Mouse (Mus musculus) heart, adult 9 months (tissue): Measurements from ENCODE around the gene Mcl1.
A peak's percentile ranks its signal among the peaks of the same experiment; 100 is the strongest.

Source experiments
- DNase-seq, 2 experiments: peaks; one replicate each; pipeline ENCODE4 v3.0.0; 2022; ENCODE audit warnings: low spot score in 2 of 2

Mcl1 gene

DNA sequence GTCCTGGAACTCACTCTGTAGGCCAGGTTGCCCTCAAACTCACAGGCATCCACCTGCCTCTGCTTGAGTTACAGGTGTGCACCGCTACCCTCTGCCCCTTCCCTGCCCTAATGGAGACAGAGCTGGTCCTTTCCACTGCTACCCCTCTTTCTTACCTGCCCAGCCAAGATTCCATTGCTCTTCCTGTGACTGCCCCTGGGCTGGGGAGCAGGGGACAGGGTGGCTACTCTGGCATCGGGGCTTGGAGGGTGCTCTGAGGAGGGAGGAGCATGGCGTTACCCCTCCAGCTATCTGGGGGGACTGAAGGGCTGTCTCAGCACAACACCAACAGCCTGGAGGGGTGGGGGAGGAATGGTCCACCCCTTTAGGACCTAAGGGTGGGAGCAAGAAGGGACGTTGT, 26.7 kb downstream of the Mcl1 start:
- DNase-seq = no peak

DNA sequence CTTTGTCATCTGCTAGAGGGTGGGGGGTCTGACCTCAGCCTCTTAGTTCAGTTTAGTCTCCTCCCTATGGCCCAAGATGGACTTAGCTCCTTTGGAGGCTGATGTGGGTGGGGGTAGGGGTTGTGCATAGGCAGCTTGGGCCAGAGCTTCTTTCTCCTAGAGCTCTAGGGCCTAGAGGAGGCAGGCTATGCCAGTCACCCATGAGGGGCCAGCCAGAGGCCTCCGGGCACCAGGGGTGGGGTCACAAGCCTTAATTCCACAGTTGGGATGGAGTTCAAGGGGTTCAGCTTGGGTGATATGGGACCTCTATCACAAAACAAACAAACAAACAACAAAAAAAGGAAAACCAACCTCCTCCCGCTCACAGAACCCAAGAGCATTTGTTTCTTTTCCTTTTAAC, 27.1 kb downstream of the Mcl1 start:
- no peak for DNase-seq

DNA sequence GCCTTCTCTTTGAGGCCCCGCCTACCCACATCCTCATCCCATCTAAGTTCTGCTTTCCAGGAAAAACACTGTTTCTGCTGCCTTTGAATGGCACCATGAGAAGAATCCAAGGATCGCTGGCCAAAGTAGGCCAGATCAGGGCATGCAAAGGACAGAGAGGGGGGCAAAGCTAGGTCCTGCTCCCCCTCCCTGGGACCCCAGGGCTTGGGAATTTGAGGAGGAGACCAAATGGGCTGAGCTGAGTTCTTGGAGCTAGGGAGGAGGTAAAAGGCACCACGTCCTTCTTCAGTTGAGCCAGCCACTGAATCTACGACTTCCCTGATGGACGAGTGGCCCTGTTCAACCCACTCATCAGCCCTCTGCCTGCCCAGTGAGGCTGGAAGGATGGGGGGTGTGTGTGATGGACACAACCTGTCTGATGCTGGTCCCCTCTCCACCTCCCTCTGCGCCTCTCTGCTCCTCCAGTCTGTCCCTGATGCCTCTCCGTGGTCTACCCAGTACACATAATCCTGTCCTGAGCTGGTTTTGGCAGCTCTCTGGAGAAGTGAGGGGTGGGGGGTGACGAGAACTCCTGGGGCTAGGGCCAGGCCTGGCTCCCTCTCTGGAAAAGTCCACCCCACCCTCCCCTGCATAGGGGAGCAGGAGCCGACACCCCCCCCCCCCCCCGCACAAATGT, 28.0 kb downstream of the Mcl1 start:
- DNase-seq = peak; percentile 13 to 26

GRCm38 (mm10) chr3:95687168-95687523, 28.6 kb downstream of the Mcl1 start:
- DNase-seq = peak in 1 of 2 experiments; percentile 12

DNA sequence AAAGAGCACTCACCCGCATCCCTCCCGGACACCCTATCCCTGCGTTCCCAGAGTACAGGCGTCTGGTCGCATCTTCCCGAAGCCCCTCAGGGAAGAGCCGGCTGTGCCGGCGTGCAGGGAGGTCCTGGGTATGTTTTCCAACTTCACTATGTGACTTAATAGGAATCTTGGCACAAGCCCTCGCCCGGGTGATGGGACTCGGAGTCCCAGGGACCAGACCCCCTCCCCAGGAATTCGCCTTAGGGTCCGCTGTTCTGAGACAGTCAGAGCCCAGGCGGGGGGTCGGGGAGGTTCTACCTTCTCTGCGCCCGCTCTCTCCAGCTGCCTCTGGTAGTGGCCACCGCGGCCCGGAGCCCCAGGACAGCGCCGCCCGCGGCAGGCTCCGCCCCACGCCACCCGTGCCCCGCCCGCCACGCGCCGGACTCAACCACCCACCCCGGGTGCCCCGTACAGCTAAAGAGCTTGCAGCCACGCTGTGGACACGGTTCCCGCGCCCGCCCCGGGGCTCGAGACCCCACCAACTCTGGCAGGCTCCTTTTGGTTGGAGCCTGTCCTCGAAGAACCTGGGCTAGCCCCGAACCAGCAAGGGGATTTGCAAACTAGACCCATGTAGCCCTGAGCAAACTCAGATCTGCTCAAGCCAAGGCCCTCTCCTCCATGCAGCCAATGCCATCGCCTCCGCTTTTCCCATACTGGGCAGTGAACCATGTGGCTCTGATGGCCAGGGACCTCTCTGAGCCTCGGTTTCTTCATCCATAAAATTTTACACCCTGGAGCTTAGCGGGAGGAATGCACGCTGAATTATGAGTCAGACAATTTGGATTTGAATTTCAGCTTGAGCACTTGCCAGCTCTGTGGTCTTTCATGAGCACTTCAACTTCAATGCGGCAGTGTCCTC, 29.2 kb downstream of the Mcl1 start, which contains the start of gene Adamtsl4:
TSS of gene Adamtsl4 (minus strand) at position 394 of the 898 bp plus-strand sequence.
- peak in 1 of 2 experiments; percentile 82 for DNase-seq

- DNase-seq = peak; percentile 19 to 65
These were observed 30.8 kb downstream of the Mcl1 start for GRCm38 (mm10) chr3:95689171-95689915.

DNA sequence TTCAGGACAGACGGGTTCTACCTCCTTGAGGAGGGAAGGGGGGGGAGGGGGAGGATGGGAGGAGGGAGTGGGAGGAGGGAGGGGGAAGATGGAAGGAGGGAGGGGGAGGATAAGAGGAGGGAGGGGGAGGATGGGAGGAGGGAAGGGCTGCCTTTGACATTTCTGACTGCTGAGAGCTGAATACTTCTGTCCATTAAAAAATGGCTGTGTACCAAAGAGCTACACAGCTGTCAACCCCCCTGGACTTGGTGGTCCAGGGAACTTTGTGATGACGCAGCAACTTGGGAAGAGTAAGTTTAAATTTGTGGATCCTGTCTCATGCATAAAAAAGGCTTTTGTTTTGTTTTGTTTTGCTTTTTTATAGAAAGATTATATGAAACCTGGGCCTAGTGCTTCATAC, 31.4 kb downstream of the Mcl1 start:
- peak; percentile 12 for DNase-seq

DNA sequence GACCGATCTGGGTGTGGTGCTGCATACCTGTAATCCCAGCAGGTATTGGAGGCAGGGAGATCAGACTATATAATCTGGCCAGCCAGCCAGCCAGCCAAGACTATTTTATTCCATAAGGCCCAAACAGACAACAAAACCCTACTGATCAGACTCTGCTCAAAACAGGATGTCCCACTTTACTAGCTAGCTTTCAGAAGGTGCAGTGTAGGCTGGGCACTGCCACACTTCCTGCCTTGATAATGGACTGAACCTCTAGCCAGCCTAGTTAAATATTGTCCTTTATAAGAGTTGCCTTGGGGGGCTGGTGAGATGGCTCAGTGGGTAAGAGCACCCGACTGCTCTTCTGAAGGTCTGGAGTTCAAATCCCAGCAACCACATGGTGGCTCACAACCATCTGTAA, 32.0 kb downstream of the Mcl1 start:
- peak in 1 of 2 experiments; percentile 0 for DNase-seq

DNA sequence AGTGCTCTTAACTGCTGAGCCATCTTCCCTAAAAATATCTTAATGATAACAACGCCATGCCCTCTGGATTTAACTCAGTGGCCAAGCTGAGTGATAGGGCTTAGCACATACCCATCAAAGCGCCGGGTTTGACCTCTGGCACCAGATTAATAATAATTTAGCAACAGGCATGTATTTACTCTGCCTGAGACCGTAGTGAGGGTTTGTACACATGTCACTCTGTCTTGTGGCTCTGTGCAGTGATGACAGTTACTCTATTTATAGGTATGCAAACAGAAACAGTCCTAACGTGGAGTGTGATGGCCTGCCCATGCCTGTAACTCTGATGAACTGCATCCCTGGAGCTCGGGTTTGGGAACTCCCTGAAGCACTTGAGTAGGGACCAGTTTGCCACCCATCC, 34.1 kb downstream of the Mcl1 start:
- peak; percentile 67 to 78 for DNase-seq

DNA sequence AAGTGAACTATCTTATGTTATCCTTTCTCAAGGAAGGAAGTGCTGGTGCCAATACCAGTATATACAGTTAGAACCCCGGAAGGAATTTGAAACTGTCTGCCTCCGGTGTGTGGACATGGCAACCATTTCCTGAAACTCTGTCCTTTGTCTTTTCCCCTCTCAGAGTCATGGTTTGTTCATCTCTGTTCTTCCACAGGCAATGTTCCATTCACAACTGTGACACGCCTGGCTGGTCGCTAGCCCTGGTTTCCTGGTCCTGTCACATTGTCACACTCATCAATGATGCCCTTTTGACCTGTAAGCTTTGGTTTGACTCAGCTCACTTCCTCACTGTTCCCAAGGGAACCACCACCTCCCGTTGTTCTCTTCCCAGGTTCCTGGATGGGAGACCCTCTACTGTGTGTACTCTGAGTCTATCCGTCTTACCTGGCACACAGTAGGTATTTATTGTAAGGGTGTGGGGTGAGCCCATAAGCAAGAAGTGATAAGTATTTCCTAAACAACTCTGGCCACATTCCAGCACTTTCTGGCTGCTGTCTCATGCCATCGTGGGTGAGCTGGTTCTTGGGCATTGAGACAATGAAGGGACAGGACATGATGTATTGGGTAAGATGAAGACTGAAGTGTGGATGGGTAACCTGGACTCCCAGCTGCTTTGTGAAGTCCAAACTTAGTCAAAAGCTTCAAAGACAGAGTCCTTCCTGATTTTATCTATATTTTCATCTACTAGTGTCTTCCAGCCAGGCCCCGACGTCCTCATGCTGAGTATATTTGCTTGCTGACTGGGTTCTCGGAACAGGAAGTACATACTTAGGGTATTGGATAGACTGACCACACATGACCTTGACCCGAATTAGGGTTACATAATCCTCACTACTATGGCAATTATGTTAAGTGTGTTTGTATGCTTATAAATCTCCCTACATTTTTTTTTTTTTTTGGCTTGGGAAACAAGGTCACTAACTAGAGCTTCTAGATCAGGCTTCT, 35.5 kb downstream of the Mcl1 start:
- DNase-seq = no peak

- DNase-seq = no peak
These were observed 36.5 kb downstream of the Mcl1 start for GRCm38 (mm10) chr3:95694808-95695703.

- DNase-seq = no peak
These were observed 37.2 kb downstream of the Mcl1 start for GRCm38 (mm10) chr3:95695796-95696195.

GRCm38 (mm10) chr3:95696360-95696759, 37.8 kb downstream of the Mcl1 start:
- no peak for DNase-seq

DNA sequence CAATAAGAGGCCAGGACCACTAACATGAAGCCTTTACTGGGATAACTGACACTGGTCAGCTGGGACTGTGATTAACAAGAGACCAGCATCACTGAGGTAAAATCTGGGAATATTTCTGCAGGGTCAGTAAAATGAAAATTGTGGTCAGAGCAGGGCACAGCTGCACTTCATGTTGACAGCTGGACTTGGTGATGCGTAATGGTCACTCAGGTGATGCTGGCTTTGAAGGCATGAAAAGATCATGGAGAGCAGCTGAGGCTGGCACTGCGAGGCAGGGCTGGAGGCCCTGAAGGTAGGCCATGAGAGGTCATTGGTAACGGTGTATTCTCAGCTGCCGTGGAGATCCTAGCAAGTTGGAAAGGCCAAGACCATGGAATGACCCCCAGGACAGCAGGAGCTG, 39.7 kb downstream of the Mcl1 start:
- DNase-seq = no peak

DNA sequence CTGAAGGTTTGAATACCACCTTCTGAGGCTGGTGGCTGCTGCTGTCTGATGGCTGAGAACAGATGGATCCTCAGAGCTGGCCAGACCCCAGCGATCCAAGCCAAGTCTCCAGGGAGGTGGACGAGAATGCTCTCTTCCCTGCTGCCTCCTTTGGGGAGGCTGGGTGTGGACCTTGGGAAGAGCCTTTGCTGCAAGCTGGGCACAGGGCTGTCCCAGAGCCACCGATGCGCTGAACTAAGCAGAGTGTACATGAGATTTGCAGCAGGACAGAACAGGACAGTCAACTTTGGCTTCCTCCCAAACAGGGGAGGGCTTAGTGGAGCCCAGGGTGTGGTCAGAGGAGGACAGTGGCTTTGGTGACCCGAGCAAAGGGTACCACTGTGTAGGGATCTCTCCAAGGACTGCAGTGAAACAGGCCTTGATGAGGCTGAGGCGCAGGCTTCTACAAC, 41.7 kb downstream of the Mcl1 start:
- DNase-seq = no peak

GRCm38 (mm10) chr3:95701085-95701484, 42.5 kb downstream of the Mcl1 start:
- no peak for DNase-seq

- DNase-seq = peak; percentile 85 to 88
These were observed 43.4 kb downstream of the Mcl1 start for GRCm38 (mm10) chr3:95701877-95702540.

- no peak for DNase-seq
These were observed 44.7 kb downstream of the Mcl1 start for GRCm38 (mm10) chr3:95703276-95703675.

- DNase-seq = no peak
These were observed 46.0 kb downstream of the Mcl1 start for GRCm38 (mm10) chr3:95704612-95705011.
